In the genomic region with DNA sequence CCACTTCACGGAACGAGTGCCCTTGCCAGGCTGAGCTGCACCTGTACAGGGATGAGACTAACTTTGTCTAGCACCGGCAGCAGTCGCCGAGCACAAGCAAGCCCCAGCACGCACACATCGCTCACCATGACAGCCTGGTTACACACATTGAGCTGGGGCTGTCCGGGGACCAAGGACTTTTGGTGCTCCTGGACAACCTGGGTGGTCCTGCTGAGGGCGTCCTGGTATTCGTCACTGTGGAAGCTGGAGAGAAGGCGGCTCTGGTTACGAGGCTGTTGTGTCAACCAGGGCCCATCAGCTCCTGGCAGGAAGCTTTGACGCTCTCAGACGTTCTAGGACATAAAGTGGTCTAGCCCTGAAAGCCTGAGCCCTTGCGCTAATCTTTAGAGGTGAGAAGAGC, we compare ENCODE assay signal across 22 mouse cellular contexts.
"Had no signal": no experiment of that assay in that cellular context is flagged by ENCODE, and none has a peak within 500 bp of the region (broad histone marks: within the 10 kb centered on the region; RNA-seq: fewer than 3 reads in every experiment).

No protein-coding gene starts in this region.

- DNase-seq: kidney, adult 2 months; kidney, postnatal 25 days; layer of hippocampus, adult 9-11 months; left cerebral cortex, postnatal 4 days; liver; lung, adult 18-20 months; lung, postnatal 10 days; lung, postnatal 36 days; midbrain, embryonic 14.5 days; retina, postnatal 1 day; right cerebral cortex, postnatal 25 days; spleen, adult 18-20 months; thymus, postnatal 36 days had no signal

- H3K36me3 ChIP-seq: limb, embryonic 13.5 days; liver, embryonic 12.5 days; liver, embryonic 15.5 days; lung, embryonic 15.5 days; midbrain, embryonic 10.5 days; stomach, embryonic 15.5 days had no signal

- H3K4me3 ChIP-seq: layer of hippocampus, adult 2 months; limb, embryonic 13.5 days; liver, embryonic 12.5 days; liver, embryonic 15.5 days; lung, embryonic 15.5 days; megakaryocyte, embryonic 14.5 days; midbrain, embryonic 10.5 days; stomach, embryonic 15.5 days had no signal

- H3K27ac ChIP-seq: kidney, postnatal 0 days; layer of hippocampus, adult 2 months; limb, embryonic 13.5 days; liver, embryonic 12.5 days; liver, embryonic 15.5 days; lung, embryonic 15.5 days; midbrain, embryonic 10.5 days; stomach, embryonic 15.5 days had no signal

- H3K27me3 ChIP-seq: limb, embryonic 13.5 days; liver, embryonic 15.5 days; lung, embryonic 15.5 days; stomach, embryonic 15.5 days had no signal

- H3K9me3 ChIP-seq: limb, embryonic 13.5 days; liver, embryonic 12.5 days; liver, embryonic 15.5 days; lung, embryonic 15.5 days; megakaryocyte, embryonic 14.5 days; midbrain, embryonic 10.5 days; stomach, embryonic 15.5 days had no signal
